Mouse (Mus musculus) heart, adult 11 months (tissue): ENCODE results near the gene Tmem119.

Experiments used
- DNase-seq: peaks from one replicate; pipeline ENCODE4 v3.0.0; 2022

Tmem119 gene

DNA sequence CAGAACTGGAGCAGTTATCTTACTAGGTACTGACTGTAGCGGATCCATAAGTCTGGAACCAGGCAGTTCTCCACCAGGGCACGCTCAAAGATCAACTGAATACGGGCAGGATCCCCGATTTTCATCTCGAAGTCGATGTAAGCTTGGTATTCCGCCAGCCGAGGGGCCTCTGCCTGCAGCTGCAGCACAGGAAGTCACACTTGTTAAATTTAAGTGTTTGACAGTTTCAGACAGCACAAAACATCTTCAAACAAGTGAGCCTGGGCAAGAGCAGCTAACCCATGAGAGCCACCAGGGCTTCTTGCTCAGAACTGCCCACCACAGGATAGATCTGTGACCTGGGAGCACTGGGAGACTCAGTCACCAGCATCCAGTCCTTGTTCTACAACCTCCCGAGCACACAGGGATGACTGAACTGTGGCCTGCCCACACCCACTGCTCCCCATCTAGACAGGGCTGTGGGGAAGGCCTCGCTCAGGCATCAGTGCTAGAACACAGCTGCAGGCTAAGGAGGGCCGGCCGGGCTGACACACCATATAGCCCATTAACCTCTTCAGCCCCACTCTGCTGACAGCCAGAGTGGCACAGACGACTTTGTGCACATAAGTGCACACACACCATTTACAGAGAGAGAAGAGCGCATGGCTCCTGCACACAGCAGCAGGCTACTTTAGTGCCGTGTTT is 44.8 kb downstream of the Tmem119 start:
- no peak for DNase-seq

DNA sequence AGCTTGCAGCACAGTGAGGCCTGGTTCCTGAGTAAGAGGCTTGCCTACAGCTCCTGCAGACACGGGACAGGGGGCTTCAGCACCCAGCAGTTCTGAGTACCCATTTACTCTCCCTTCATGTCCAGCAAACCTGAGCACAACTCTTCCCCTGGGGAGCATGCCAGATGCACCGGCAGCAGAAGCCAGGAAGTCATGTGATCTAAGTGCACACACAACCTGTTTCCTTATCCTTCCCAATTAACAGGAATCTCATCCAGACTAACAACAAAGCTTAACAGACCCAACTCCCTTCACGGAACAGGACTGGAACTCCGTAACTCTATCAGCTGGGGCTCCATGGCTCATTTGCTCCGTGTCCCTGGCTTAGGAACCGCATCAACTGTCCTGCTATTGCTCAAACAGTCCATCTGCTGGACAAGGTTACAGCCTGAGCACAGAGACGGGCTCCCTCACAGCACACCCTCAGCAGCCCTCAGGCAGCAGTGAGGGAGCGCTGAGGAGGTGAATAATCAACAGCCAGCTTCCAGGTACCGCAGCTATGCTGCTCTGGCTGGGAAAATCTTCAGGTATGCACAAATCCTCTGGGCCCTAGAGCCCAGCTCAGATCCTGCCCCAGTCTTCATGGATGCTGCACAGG is 48.7 kb downstream of the Tmem119 start:
- DNase-seq, result no peak

DNA sequence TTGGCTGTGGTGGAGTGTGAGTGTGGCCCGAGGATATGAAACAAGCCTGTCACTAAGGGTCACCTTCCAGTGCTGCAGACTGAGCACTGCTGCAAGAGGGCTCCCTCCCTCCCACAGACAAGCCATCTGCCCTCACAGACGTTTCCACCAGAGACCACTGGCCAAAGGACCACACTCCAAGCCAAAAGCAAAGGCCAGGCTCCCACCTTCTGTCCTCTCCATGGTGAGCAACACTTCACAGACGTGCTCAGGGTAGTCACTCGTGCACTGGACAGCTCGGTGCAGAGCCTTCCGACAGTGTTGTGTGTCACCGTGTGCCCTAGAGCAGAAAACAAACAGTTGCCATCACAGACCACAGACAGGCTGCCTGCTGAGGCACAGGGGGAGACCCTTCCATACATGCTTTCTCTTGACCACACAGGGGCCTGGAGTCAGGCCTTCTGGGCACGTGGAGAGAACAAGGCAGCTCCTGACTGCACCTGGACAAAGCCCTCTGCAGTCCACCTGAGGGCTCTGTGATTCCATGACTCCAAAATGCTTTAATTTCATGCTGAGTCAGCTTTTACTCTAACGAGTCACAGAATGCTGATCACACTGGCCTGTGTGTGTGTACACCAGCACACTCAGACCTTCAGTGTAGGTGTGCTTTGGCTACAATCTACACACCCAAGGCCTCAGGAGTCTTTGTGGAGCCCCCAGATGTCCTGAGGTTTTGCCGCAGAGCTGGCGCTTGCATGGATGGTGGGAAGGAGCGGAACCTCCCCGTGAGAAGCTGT is 51.6 kb downstream of the Tmem119 start:
- DNase-seq, result no peak

DNA sequence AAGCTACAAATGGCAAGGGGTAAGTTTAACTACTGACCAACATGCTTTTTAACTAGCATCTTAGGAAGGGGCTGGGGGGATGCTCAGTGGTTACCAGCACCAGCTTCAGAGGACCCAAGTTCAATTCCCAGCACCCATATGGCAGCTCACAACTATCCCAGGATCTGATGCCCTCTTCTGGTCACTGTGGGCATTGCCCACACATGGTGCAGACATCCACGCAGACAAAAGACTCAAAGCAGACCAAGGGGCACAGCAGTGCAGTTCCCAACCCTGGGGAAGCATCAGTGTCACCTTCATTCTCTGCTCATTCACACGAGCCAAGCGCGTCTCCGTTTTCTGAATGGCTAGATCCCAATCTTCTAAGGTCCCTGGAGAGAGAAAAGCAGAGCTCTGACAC is 52.7 kb downstream of the Tmem119 start:
- no peak for DNase-seq
